8 mouse cellular contexts compared by ENCODE assay signal in genomic region chr9:116807166-116808081, GRCm38 (mm10).
DNase-seq lines count a peak whose midpoint lies in the region; ATAC-seq and TF ChIP-seq lines count a peak whose summit lies in the region.

No protein-coding gene starts in this region.

- TF ChIP-seq EP300 in heart, postnatal 0 days (IDR thresholded peaks at IDR 0.05; ENCODE audit: low read depth), result no peak

- H3K9ac ChIP-seq in kidney, embryonic 16.5 days (replicated peaks; ENCODE audit: low read length), result no peak overlapping the region
- H3K9ac ChIP-seq in heart, postnatal 0 days (replicated peaks; ENCODE audit: low read depth, low read length), result no peak overlapping the region
- H3K9ac ChIP-seq in lung, embryonic 15.5 days, result no peak overlapping the region

- H3K4me2 ChIP-seq in kidney, embryonic 16.5 days (replicated peaks; ENCODE audit: low read depth, low read length), result no peak overlapping the region
- no peak overlapping the region for H3K4me2 ChIP-seq in heart, postnatal 0 days (ENCODE audit: low read depth, low read length)
- H3K4me2 ChIP-seq in lung, embryonic 15.5 days, result 0 out of 2 replicates have a peak overlapping the region, but pooled peaks have one; percentile 2

- TF ChIP-seq CTCF in heart, postnatal 0 days (IDR thresholded peaks at IDR 0.05; ENCODE audit: low read depth), result no peak

- peaks cover 16% of the 10 kb centered on the region for H3K4me1 ChIP-seq in kidney, embryonic 16.5 days (ENCODE audit: insufficient read depth, low read length)
- peaks cover 9% of the 10 kb centered on the region; the same call in 1 of the 2 replicates for H3K4me1 ChIP-seq in heart, postnatal 0 days (ENCODE audit: control insufficient read depth, insufficient read depth)
- H3K4me1 ChIP-seq in lung, embryonic 15.5 days, result peaks cover 25% of the 10 kb centered on the region

- no peaks in the 10 kb centered on the region for H3K27me3 ChIP-seq in kidney, embryonic 16.5 days (ENCODE audit: insufficient read depth, low read length)
- no peaks in the 10 kb centered on the region for H3K27me3 ChIP-seq in heart, postnatal 0 days (ENCODE audit: control insufficient read depth, insufficient read depth, low read length)
- H3K27me3 ChIP-seq in lung, embryonic 15.5 days, result no peaks in the 10 kb centered on the region

- peak; percentile 59; the same call in 1 of the 2 replicates for ATAC-seq in kidney, embryonic 16.5 days (ENCODE audit: low FRiP score, low TSS enrichment)
- ATAC-seq in heart, postnatal 0 days (ENCODE audit: insufficient read depth, low read depth), result no peak
- ATAC-seq in lung, embryonic 15.5 days (ENCODE audit: borderline replicate concordance, extremely low read depth, low FRiP score, low TSS enrichment), result peak; percentile 64; the same call in 1 of the 2 replicates
- no peak for ATAC-seq in megakaryocyte progenitor cell, adult 5-6 weeks (replicated peaks; ENCODE audit: poor library complexity)

- no peaks in the 10 kb centered on the region for H3K9me3 ChIP-seq in kidney, embryonic 16.5 days (ENCODE audit: low read length)
- H3K9me3 ChIP-seq in heart, postnatal 0 days (replicated peaks; ENCODE audit: control insufficient read depth, low read length), result no peaks in the 10 kb centered on the region
- H3K9me3 ChIP-seq in lung, embryonic 15.5 days, result no peaks in the 10 kb centered on the region

- no peak overlapping the region for H3K4me3 ChIP-seq in kidney, embryonic 16.5 days (ENCODE audit: low read length)
- H3K4me3 ChIP-seq in heart, postnatal 0 days (ENCODE audit: low read depth, low read length), result no peak overlapping the region
- H3K4me3 ChIP-seq in lung, embryonic 15.5 days, result no peak overlapping the region

- H3K27ac ChIP-seq in kidney, embryonic 16.5 days (ENCODE audit: low read length), result peak overlapping the region; percentile 13; the same call in 1 of the 2 replicates
- H3K27ac ChIP-seq in heart, postnatal 0 days (ENCODE audit: low read depth), result peak overlapping the region; percentile 46; the same call in 1 of the 2 replicates
- H3K27ac ChIP-seq in lung, embryonic 15.5 days, result peak overlapping the region; percentile 87

- DNase-seq in kidney, postnatal 14 days, result no peak
- peak; percentile 77 for DNase-seq in fat pad, adult 2 months (ENCODE audit: extremely low read depth, low read depth, low spot score)
- no peak for DNase-seq in heart, postnatal 0 days (ENCODE audit: low spot score)
- DNase-seq in retina, postnatal 1 day, result peak; percentile 75
- no peak for DNase-seq in adrenal gland, adult (ENCODE audit: inconsistent age in 2 of 2, low spot score in 1 of 2)

- no peaks in the 10 kb centered on the region for H3K36me3 ChIP-seq in kidney, embryonic 16.5 days (ENCODE audit: insufficient read depth, low read length)
- H3K36me3 ChIP-seq in heart, postnatal 0 days (replicated peaks; ENCODE audit: control insufficient read depth, insufficient read depth, low read length), result no peaks in the 10 kb centered on the region
- H3K36me3 ChIP-seq in lung, embryonic 15.5 days, result peaks cover 6% of the 10 kb centered on the region; the same call in 1 of the 2 replicates

- 42% methylated on average over 16 of the region's 16 CpGs for WGBS in kidney, embryonic 16.5 days
- WGBS in heart, postnatal 0 days, result 59% methylated on average over 16 of the region's 16 CpGs
- WGBS in lung, embryonic 15.5 days, result 39% methylated on average over 16 of the region's 16 CpGs

Comparison
In these comparisons a context has a peak if more than half of its experiments do, and no peak if none do; other contexts are left out.
1. ATAC-seq: peak in kidney, embryonic 16.5 days (single experiment) and lung, embryonic 15.5 days (single experiment); none in heart, postnatal 0 days (single experiment) and megakaryocyte progenitor cell, adult 5-6 weeks (single experiment).
2. H3K27ac ChIP-seq: peak in every context shown above with its lines; median percentile 87 in lung, embryonic 15.5 days; 46 in heart, postnatal 0 days; 13 in kidney, embryonic 16.5 days.
3. DNase-seq: peak in fat pad, adult 2 months (single experiment) and retina, postnatal 1 day (single experiment); none in kidney, postnatal 14 days (single experiment), heart, postnatal 0 days (single experiment) and adrenal gland, adult (0 of 2).